Mouse (Mus musculus) CH12.LX (cell line): ENCODE results near the gene Mrpl52. TPM values are rescaled to one million over a fixed set of nuclear protein-coding genes. Genes with fewer than 3 reads are reported as not detected.

Experiments used
- DNase-seq: peaks from one replicate; pipeline ENCODE4 v3.0.0-alpha.2; 2013; ENCODE audit errors: extremely low read depth
- H3K27ac ChIP-seq: 2 replicates; pipeline ENCODE4 v1.5.1; 2012; ENCODE audit warnings: low read depth, mild to moderate bottlenecking, control low read depth, moderate library complexity; ENCODE audit not compliant: insufficient read depth
- H3K27me3 ChIP-seq: replicated peaks from 2 replicates; pipeline ENCODE3; 2012; ENCODE audit warnings: inconsistent platforms
- H3K36me3 ChIP-seq, 2 experiments: replicated peaks in 1 of 2; 2 replicates each; pipeline versions ENCODE3 to v1.6.1; 2012; ENCODE audit warnings: inconsistent platforms in 1 of 2, low read length in 1 of 2, mild to moderate bottlenecking in 1 of 2, mixed read lengths in 1 of 2, moderate library complexity in 1 of 2; ENCODE audit not compliant: control insufficient read depth in 1 of 2, insufficient read depth in 1 of 2
- H3K4me1 ChIP-seq, 2 experiments: 2 replicates each; pipeline ENCODE4 v1.6.1; 2012; ENCODE audit warnings: inconsistent platforms in 1 of 2, moderate library complexity in 1 of 2; ENCODE audit not compliant: insufficient read depth in 2 of 2, control insufficient read depth in 1 of 2
- H3K4me2 ChIP-seq: 2 replicates; pipeline ENCODE4 v1.6.1; 2012; ENCODE audit warnings: low read depth, mild to moderate bottlenecking, control low read depth; ENCODE audit not compliant: poor library complexity, insufficient read depth, severe bottlenecking
- H3K4me3 ChIP-seq, 3 experiments: fragments of 150-350 bp in 1 of 3; sonication (generic) in 1 of 3; replicated peaks in 1 of 3; 2 replicates each; pipeline versions ENCODE3 to v1.5.1; 2011 to 2012; ENCODE audit warnings: low read depth in 2 of 3, low read length in 2 of 3, mild to moderate bottlenecking in 2 of 3, moderate library complexity in 2 of 3, control low read depth in 1 of 3, improper control_type of control experiment in 1 of 3, inconsistent platforms in 1 of 3, mixed read lengths in 1 of 3; ENCODE audit not compliant: poor library complexity in 1 of 3
- H3K79me2 ChIP-seq: replicated peaks from 2 replicates; pipeline ENCODE4 v1.6.1; 2012; ENCODE audit warnings: mild to moderate bottlenecking, moderate library complexity; ENCODE audit not compliant: control insufficient read depth, poor library complexity, insufficient read depth, severe bottlenecking; ENCODE audit errors: extremely low read depth
- H3K9ac ChIP-seq: 2 replicates; pipeline ENCODE4 v1.6.1; 2012; ENCODE audit warnings: low read depth, mild to moderate bottlenecking, control low read depth, moderate library complexity; ENCODE audit not compliant: insufficient read depth
- H3K9me3 ChIP-seq: replicated peaks from 2 replicates; pipeline ENCODE3; 2012; ENCODE audit warnings: low read length, inconsistent platforms, mixed read lengths
- BHLHE40 ChIP-seq: IDR thresholded peaks from 2 replicates; pipeline ENCODE4 v1.6.1; 2011; ENCODE audit warnings: mild to moderate bottlenecking, low read depth, low read length, improper control_type of control experiment
- CHD2 ChIP-seq: IDR thresholded peaks from 2 replicates; pipeline ENCODE4 v1.6.1; 2011; ENCODE audit warnings: low read length, improper control_type of control experiment
- CTCF ChIP-seq, 2 experiments: IDR thresholded peaks in 1 of 2; conservative IDR thresholded peaks in 1 of 2; 2 replicates each; pipeline ENCODE4 v1.5.1; 2011 to 2012; ENCODE audit warnings: low read depth in 2 of 2, low read length in 2 of 2, improper control_type of control experiment in 1 of 2, inconsistent platforms in 1 of 2, mild to moderate bottlenecking in 1 of 2, moderate library complexity in 1 of 2
- ELF1 ChIP-seq: IDR thresholded peaks from 2 replicates; pipeline ENCODE4 v1.6.1; 2014; ENCODE audit warnings: low read depth, mild to moderate bottlenecking, inconsistent platforms, low read length, improper control_type of control experiment
- GABPA ChIP-seq: IDR thresholded peaks from 2 replicates; pipeline ENCODE4 v1.6.1; 2012; ENCODE audit warnings: low read depth, low read length, improper control_type of control experiment, inconsistent platforms; ENCODE audit not compliant: insufficient replicate concordance
- IRF4 ChIP-seq: IDR thresholded peaks from 2 replicates; pipeline ENCODE4 v1.6.1; 2014; ENCODE audit warnings: low read depth, mild to moderate bottlenecking, inconsistent platforms, low read length, improper control_type of control experiment
- JUN ChIP-seq: IDR thresholded peaks from 2 replicates; pipeline ENCODE4 v1.6.1; 2011; ENCODE audit warnings: low read depth, mild to moderate bottlenecking, low read length, improper control_type of control experiment, moderate library complexity; ENCODE audit not compliant: insufficient read depth
- MAFK ChIP-seq: IDR thresholded peaks from 2 replicates; pipeline ENCODE4 v1.6.1; 2011; ENCODE audit warnings: low read length, improper control_type of control experiment; ENCODE audit not compliant: insufficient replicate concordance
- MAX ChIP-seq: IDR thresholded peaks from 2 replicates; pipeline ENCODE4 v1.6.1; 2011; ENCODE audit warnings: low read length, improper control_type of control experiment
- MAZ ChIP-seq: IDR thresholded peaks from 2 replicates; pipeline ENCODE4 v1.6.1; 2012; ENCODE audit warnings: low read depth, mild to moderate bottlenecking, inconsistent platforms, low read length, improper control_type of control experiment, moderate library complexity
- MEF2A ChIP-seq: IDR thresholded peaks from 2 replicates; pipeline ENCODE4 v1.6.1; 2014; ENCODE audit warnings: low read depth, mild to moderate bottlenecking, inconsistent platforms, low read length, improper control_type of control experiment, borderline replicate concordance
- MXI1 ChIP-seq: IDR thresholded peaks from 2 replicates; pipeline ENCODE4 v1.6.1; 2011; ENCODE audit warnings: mild to moderate bottlenecking, low read depth, low read length, improper control_type of control experiment
- MYC ChIP-seq: IDR thresholded peaks from 2 replicates; pipeline ENCODE4 v1.6.1; 2011; ENCODE audit warnings: low read depth, mild to moderate bottlenecking, improper control_type of control experiment, low read length
- POLR2A ChIP-seq: IDR thresholded peaks from 2 replicates; pipeline ENCODE4 v1.6.1; 2011; ENCODE audit warnings: low read depth, mild to moderate bottlenecking, improper control_type of control experiment, low read length
- RAD21 ChIP-seq: IDR thresholded peaks from 2 replicates; pipeline ENCODE4 v1.6.1; 2011; ENCODE audit warnings: low read depth, mild to moderate bottlenecking, low read length, improper control_type of control experiment, moderate library complexity
- RCOR1 ChIP-seq: conservative IDR thresholded peaks from 2 replicates; pipeline ENCODE4 v1.6.1; 2012; ENCODE audit warnings: low read depth, mild to moderate bottlenecking, inconsistent platforms, low read length, improper control_type of control experiment
- SIN3A ChIP-seq: IDR thresholded peaks from 2 replicates; pipeline ENCODE4 v1.6.1; 2012; ENCODE audit warnings: low read length, improper control_type of control experiment, inconsistent platforms
- SMC3 ChIP-seq: IDR thresholded peaks from 2 replicates; pipeline ENCODE4 v1.6.1; 2011; ENCODE audit warnings: low read depth, low read length, improper control_type of control experiment
- TBP ChIP-seq: conservative IDR thresholded peaks from 2 replicates; pipeline ENCODE4 v1.6.1; 2011; ENCODE audit warnings: low read depth, low read length, improper control_type of control experiment
- UBTF ChIP-seq: IDR thresholded peaks from 2 replicates; pipeline ENCODE4 v1.6.1; 2012; ENCODE audit warnings: low read depth, mild to moderate bottlenecking, inconsistent platforms, low read length, improper control_type of control experiment, moderate library complexity
- USF1 ChIP-seq: IDR thresholded peaks from 2 replicates; pipeline ENCODE4 v1.6.1; 2014; ENCODE audit warnings: low read depth, mild to moderate bottlenecking, inconsistent platforms, low read length, improper control_type of control experiment
- USF2 ChIP-seq: conservative IDR thresholded peaks from 2 replicates; pipeline ENCODE4 v1.6.1; 2011; ENCODE audit warnings: low read depth, low read length, improper control_type of control experiment
- ZKSCAN1 ChIP-seq: IDR thresholded peaks from 2 replicates; pipeline ENCODE4 v1.6.1; 2012; ENCODE audit warnings: low read depth, inconsistent platforms, low read length, improper control_type of control experiment, borderline replicate concordance
- ZMIZ1 ChIP-seq: IDR thresholded peaks from 2 replicates; pipeline ENCODE4 v1.6.1; 2012; ENCODE audit warnings: low read depth, mild to moderate bottlenecking, inconsistent platforms, low read length, improper control_type of control experiment
- ZNF384 ChIP-seq: IDR thresholded peaks from 2 replicates; pipeline ENCODE4 v1.6.1; 2012; ENCODE audit warnings: low read depth, low read length, improper control_type of control experiment, inconsistent platforms
- dilution Hi-C: fragments of 300-500 bp; cut with MboI; formaldehyde crosslinking; loops from 2 replicates; pipeline ENCODE4 v1.14.3; 2020; ENCODE audit warnings: low sequenced_read_pairs; ENCODE audit not compliant: extremely low pct_unique_long_range_greater_than_20kb, extremely low pct_ligation_motif_present
- in situ Hi-C: fragments of 300-500 bp; cut with MboI; formaldehyde crosslinking; loops from 3 replicates; pipeline ENCODE4 v1.14.3; 2019; ENCODE audit warnings: low sequenced_read_pairs, low pct_ligation_motif_present, low pct_unique_long_range_greater_than_20kb, mixed read lengths
- polyA plus RNA-seq: library from polyadenylated mRNA; unstranded; fragments of >175 nt; gene quantifications from 2 replicates; pipeline ENCODE4 v1.2.1, GENCODE M21; 2012; ENCODE audit warnings: low read depth; ENCODE audit not compliant: insufficient read length
- total RNA-seq, 2 experiments: library from RNA; depleted of rRNA; stranded (reverse); fragments of 300-350 nt in 1 of 2; fragments of >200 nt in 1 of 2; gene quantifications; 2 replicates each; pipeline ENCODE4 v1.2.3; 2012 to 2014

Mrpl52 gene
- total and polyA plus RNA-seq, 3 experiments, result 87.9 to 309 (median 230) TPM

DNA sequence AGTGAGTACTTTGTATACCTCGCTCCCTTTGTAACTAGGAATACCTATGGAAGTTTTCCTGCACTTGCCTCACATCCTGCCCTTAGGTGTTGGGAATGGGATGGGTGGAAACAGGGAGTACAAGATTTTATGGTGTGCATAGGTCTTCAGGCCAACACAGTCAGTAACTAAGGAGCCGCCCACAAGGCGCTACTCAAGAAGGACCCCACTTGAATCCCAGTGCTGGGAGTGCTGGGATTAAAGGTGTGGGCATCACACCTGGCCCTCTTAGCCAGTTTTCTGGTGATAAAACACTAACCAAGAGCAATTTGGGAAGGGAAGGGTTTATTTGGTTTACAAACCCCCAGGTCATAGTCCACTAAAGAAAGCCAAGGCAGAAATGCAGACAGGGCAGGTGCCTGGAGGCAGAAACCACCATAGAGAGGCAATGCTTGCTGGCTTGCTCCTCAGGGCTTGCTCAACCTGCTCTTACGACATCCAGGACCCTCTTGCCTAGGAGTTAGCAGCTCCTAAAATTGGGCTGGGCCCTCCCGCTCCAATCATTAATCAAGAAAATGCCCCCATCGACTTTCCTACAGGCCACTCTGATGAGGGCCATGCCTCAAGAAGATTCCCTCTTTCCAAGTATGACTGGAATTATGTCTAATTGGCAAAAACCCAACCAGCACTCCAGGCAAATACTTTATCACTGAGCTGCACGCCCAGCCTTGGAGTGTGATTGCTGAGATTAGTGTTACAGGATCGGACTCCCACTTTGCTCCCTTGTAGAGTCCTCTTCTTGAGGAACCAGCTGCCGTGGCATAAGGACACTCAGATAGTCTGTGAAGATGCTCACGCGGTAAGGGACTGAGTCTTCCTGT lies 28.2 kb downstream of the Mrpl52 start:
- in situ Hi-C loops (loop anchor here (5.0 kb wide), 1 partner anchor 38 kb away; the partner anchor contains the start of gene Slc7a7), dilution Hi-C loops (no loop called here)
- no peak overlapping the region for H3K4me2 ChIP-seq
- no peaks in the 10 kb centered on the region for H3K27me3 ChIP-seq
- no peak for DNase-seq
- no peak overlapping the region for H3K9ac ChIP-seq
- H3K4me1 ChIP-seq, result no peaks in the 10 kb centered on the region
- H3K36me3 ChIP-seq, result no peaks in the 10 kb centered on the region
- H3K79me2 ChIP-seq, result no peaks in the 10 kb centered on the region
- TF ChIP-seq MEF2A, result no peak
- TF ChIP-seq ZNF384, result no peak
- TF ChIP-seq SMC3, result no peak
- TF ChIP-seq MAX, result no peak
- TF ChIP-seq ZMIZ1, result no peak
- no peak for TF ChIP-seq UBTF
- TF ChIP-seq CTCF (conservative IDR thresholded peaks at IDR 0.05 in 1 of 2, IDR thresholded peaks at IDR 0.05 in 1 of 2; ENCODE audit: low read depth in 2 of 2, low read length in 2 of 2), result no peak
- TF ChIP-seq IRF4, result no peak
- no peak for TF ChIP-seq JUN
- TF ChIP-seq CHD2, result no peak
- no peak for TF ChIP-seq MXI1
- no peak for TF ChIP-seq MYC
- TF ChIP-seq TBP, result no peak
- no peak for TF ChIP-seq SIN3A
- no peak for TF ChIP-seq GABPA
- TF ChIP-seq MAFK, result no peak
- no peak for TF ChIP-seq ZKSCAN1
- H3K4me3 ChIP-seq, result no peak overlapping the region
- H3K27ac ChIP-seq, result no peak overlapping the region
- H3K9me3 ChIP-seq, result peaks cover 3% of the 10 kb centered on the region

DNA sequence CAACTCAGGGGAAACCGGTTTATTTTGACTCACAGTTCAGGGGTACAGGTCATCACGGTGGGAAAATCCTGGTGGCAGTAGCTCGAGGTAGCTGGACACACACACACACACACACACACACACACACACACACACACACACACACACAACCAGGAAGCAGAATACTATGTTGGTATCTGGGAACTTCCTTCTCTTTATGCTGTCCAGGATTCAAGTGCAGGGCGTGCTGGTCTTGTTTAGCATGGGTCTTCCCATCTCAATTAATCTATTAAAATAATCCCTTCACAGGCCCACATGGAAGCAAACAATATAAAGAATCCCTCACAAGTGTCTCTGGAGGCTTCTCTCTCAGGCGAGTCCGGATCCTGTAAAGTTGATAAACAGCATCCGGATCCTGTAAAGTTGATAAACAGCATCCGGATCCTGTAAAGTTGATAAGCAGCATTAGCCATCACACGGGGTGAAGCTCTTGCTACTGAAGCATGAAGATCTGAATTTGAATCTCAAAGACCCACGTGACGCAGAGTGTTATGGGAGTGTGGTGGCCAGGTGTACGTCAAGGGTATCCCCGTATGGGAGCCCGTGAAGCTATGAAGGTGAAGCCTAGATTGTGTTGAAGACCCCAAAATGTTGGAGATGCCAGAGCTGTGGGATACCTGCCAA lies 31.3 kb downstream of the Mrpl52 start:
- Histone ChIP-seq H3K27me3 (no peaks in the 10 kb centered on the region), H3K27ac (no peak overlapping the region), H3K9me3 (peaks cover 3% of the 10 kb centered on the region)

More for the DNA sequence above, 31.3 kb downstream of the Mrpl52 start:
- no peaks in the 10 kb centered on the region for H3K36me3 ChIP-seq
- in situ Hi-C loops, result no loop called here
- TF ChIP-seq ZMIZ1 (no peak), MAZ (no peak), ELF1 (no peak), RAD21 (no peak), USF2 (no peak), MEF2A (no peak), RCOR1 (no peak), SMC3 (no peak), SIN3A (no peak), USF1 (no peak), POLR2A (no peak), BHLHE40 (no peak)
- no peak overlapping the region for H3K4me3 ChIP-seq
- H3K79me2 ChIP-seq, result no peaks in the 10 kb centered on the region
- H3K9ac ChIP-seq, result no peak overlapping the region
- dilution Hi-C loops, result no loop called here
- peaks cover 4 to 11% of the 10 kb centered on the region in 2 experiments; a peak in 3 of 4 replicates for H3K4me1 ChIP-seq
- no peak for DNase-seq
- H3K4me2 ChIP-seq, result no peak overlapping the region
